Mouse (Mus musculus) cerebellum, adult 9-11 months (tissue): Measurements from ENCODE around the gene Lemd1.
"Not testable (repeated sequence)": the region's sequence is repeated elsewhere in the genome, so short reads cannot be mapped to it uniquely, and the experiment has no call there.

Experiments used
- DNase-seq: peaks from one replicate; pipeline ENCODE4 v3.0.0; 2022

Lemd1 gene

DNA sequence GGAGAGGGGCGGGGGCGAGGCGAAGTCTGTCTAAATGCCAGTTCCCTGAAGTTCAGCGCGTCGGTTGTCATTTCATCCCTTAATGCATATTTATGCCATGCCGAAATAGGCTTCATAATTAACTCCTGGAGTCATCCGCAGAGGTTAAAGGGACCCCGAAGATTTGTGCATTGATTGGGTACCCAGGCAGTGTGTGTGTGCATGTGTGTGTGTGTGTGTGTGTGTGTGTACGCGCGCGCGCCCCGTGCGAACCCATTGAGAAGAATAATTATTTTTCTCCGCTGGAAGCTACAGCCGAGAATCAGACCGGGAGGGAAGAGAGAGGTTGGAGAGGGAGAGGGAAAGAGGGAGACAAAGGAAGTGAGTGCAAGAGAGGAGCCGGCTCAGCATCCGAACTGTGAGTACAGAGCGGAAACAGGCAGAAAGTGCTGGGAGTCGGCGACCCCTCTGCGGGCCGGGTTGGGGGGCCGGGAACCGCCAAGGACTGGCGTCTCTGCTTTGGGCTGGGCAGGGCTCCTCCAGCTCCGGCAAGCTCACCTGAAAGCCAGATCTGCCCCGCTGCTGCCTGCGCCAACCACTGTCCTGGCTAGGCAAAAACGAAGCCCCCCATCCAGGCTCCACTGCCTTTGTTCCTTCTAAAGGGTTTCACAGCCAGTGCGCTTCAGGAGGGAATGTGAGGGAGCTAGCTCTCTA lies at the start of gene Lemd1, which contains the start of gene AC124108.1:
Gene Lemd1 (plus strand): TSS at position 339 of the 693 bp plus-strand sequence.
Gene AC124108.1 (plus strand): TSS at position 365 of the 693 bp plus-strand sequence.
- no peak for DNase-seq

DNA sequence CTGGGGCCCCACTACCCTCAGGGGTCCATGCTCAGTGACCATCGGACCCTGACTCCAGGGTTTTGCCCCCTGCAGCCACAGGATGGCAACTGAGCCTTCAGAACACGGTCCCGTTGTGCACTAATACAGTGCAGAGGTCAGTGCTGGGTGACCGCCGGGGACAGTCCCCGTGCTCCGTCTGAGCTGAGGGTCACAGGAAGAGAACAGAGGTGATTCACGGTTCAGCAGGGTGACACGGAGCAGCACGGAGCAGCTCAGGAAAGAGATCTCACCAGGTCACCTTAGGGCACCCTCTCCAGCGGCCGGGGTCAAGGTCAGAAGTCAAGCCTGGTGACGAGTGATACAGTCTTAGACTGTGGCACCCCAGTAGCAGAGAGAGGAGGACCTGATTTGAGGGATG lies 49.5 kb upstream of the Lemd1 start:
- DNase-seq, result no peak

DNA sequence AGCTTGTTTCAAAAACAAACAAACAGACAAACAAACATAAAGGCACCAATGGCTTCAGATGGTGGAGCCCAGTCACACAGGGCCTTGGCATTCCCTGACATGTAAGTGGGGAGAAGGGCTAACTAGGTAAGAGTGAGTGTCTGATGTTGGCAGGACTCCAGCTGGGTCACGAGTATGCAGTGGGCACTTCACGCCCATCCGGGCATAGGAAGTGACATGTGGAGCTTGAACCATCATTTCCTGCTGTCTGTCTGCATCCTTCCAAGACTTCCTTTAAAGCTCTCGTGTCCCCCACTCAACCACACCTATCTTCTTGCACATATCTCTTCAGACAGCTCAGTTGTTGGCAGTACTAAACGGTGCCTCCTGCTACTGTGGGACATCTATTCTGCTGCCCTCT lies 48.2 kb upstream of the Lemd1 start:
- no peak for DNase-seq

DNA sequence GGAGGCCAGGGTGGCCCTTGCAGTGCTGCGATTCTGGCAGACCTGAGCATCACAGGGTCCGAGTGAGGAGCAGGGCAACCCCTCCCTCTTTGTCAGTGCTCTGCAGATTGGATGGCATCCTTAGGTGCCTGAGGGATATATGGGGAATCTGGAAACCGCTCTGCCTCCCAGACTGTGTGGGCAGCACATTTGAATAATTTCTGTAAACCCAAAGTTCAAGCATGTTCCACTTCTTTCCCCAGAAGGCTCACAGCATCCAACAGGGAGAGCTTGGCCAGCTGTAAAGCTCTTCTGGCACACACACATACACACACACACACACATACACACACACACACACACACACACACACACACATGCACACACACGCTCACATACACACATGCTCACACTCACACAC lies 47.5 kb upstream of the Lemd1 start:
- DNase-seq, result no peak

DNA sequence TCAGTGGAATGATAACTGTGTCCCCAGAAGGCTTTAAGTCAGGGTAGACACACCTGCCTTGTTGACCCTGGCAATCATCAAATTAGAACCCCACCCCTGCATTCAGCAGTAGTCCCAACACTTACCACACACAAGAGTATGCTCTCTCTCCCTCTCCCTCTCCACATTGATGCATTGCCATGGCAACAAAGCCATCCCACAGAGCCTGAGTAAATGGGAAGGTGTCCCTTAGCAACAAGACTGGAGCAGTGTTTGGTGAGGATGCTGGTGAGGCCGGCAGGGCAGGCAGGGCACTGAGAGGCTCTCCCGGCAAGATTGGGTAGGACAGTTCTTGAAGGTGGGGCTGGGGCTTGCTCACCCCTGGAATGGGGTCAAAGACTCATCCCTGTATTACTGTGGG lies 47.0 kb upstream of the Lemd1 start:
- no peak for DNase-seq

DNA sequence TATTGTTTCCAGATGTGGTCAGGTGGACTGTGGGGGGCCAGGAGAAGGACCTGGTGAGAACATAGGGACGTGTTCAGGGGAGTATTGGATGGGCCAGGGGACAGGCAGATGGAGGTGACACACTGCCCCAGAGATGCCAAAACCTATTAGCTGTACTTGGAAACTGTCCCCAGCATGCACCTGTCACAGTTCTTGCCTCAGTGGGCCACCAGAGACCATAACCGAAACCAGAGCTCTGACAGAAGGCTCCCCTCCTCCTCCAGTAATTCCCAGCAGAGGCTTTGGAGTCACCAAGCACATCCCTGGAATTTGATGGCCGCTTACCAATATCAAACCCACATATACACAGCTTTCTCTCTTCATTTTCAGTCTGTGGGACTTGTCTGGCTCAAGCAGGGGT lies 46.4 kb upstream of the Lemd1 start:
- DNase-seq, result no peak

DNA sequence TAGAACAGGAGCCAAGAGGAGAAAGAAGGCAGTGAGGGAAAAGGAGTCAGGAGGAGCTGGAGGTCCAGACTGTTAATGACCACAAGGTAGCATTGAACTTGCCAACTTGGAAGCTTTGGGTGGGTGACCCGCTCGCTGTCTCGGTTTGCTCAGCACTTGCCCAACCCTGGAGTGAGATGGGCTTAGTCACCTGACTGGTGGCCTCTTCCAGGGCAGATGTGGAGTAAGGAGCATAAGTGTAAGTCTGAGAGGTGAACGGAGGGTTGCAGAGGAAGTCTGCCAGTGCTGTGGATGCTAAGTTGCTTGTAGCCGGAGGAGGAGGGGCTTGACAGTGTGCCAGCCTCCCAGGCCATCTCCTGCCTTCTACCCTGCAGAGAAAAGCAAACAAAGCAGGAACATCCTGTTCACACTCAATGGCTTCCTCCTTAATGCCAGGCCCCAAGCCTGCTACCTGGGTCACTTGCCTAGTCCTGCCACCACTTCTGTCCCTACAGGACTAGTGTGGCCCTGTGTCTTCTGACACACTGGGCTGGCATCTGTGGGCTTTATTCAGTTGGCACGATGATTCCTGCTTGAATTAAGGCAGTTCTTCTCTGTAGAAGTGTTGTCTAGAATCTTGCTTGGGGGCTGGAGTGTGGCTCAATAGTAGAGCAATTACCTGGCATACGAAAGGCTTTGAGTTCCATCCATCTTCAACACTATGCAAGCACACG lies 45.1 kb upstream of the Lemd1 start:
- no peak for DNase-seq

DNA sequence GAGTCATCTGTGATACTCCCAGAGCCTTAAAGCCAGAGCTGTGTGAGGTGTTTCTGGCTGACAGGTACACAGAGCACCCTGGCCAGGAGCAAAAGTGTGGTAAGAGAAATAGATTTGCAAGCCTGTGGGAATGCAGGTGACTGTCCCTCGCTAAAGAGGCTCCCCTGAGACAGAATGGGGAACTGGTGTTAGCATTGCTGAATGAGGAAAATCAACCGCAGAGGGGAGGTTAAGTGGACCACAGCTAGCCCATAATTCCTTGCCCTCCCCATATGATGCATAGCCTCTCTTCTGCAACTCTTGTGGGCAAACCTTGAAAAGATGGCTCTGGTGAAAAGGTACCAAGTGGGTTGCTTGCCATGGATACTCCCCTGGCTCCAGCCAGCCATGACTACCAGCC lies 41.8 kb upstream of the Lemd1 start:
- DNase-seq, result no peak

DNA sequence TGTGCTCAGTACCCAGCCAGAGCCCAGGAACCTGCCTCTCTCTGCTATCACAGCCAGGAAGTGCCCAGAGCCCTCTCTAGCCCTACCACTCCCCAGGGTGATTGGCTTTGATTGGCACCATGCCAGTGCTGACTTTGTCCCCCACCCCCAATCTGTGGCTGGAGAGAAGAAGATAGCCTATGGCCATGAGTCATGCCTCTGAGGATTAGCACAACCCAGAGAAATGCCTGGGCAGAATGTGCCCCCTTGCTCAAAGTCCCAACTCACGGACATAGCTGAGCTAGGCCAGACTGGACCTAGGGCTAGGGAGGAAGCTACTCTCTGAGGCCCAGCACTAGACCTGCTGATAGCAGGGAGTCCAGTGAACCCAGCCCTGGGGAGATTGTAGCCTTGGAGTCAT lies 41.1 kb upstream of the Lemd1 start:
- no peak for DNase-seq

DNA sequence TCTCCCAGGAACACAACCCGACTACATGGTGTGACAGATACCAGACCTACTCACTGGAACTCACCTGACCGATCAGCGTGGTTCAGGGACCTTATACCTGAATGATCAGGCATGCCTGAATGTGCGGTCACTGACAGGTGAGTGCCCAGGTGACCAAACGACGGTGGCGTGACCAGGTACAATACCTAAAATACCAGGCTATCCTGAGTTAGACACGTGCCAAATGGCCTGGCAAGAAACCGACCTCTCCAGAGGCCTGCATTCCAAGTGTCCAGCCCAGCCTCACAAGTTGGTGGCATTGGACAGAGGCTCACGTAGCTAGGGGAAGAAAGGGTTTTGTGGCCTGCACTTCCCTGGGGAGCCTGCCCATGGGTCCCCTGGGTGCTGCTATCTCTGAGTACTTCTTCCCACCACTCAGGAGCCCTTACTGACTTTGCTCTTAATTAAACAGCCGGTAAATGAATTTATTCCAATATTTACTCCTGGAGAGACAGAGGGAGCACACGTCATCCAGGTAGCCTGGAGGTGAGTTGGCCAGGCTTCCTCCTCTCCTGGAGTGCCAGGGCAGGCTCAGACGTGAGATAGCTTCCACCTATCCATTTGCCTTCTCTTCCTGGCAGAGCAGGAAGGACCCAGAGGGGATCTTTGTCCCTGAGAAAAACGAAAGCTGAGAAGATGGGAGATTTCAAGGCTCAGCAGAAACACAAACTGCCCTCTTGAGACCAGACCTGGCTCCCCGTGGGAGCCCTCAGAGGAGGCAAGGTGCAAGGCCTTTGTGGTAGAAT lies 40.2 kb upstream of the Lemd1 start:
- DNase-seq, result no peak

DNA sequence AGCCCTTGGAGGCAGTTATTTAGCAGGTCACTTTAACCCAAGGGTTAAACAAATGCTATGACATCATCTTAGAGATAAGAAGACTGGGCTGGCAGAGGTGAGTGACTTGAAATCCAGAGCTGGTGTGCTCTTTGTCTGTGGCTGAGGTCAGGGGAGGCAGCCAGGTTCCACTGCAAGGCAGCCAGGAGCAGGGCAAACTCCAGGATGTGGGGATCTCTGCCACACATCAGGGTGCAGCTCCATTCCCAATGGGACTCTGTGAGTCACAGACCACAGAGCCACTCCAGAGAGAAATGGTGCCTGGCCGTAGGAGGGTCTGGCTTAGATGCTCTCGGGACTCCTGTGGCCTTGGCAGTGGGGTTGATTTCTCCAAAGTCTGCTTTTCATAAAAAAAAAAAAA lies 39.3 kb upstream of the Lemd1 start:
- DNase-seq, result no peak

DNA sequence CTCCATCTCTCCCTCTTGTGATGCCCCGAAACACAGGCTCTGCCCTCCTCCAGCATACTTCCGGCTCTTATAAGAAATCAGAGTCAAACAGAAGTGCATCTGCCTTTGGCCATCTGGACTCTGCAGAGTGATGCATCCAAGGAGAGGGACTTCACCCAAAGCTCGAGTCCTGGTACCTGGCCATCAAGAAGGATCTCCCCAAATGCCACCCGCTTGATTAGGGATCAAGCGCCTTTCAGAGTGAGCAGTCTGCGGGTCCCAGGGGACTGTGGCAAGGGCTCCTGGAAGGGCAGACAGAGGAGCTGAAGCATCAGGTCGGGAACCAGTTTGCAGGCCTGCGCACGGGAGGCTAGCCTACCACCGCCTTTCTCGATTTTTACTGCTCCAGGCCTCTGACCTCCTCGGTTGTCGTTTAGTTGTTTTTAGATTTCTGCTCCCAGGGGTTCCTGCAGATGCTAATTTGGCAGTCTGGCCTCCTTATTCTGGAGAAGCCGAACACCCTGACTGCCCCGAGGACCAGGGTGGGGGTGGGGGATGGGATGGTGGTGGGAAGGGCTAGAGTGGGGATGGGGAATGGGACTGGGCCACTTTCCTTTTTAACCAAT lies 38.0 kb upstream of the Lemd1 start:
- DNase-seq, result no peak

DNA sequence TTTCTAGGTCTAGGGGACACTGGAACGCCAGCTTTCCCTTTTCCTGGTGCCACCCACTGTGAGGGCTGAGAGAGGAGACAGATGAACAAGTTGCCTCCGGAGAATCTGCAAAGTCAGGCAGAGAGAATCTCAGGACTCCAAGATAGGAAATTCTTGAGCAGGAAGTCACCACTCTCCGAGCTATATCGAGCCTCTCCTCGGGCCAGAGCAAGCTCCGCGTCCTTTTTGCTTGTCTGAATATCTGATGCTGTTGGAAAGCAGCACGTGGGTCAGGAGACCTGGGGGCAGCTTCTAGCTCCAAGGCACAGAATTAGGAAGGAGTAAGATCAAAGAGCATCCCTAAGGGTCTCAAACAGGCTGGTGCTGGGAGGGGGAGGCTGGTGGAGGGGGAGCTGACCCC lies 37.5 kb upstream of the Lemd1 start:
- no peak for DNase-seq

DNA sequence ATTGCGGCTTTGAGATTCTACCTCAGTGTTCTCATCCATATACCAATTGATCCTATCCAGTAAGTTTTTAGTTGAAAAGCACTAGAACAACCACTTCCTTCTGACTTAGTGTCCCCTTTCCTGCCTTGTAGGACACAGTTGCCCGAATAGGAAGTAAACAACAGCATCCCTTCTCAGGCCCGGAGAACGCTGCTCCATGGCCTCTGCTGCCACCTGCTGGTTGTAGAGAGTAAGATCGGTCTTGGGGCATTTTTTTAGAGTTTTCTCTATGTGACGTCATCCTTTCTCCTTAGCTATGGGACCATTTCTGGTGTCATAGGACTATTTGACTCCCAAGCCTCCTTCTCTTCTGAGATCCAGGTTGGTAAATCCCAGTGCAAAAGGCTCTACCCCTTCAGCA lies 35.5 kb upstream of the Lemd1 start:
- peak; percentile 79 for DNase-seq

DNA sequence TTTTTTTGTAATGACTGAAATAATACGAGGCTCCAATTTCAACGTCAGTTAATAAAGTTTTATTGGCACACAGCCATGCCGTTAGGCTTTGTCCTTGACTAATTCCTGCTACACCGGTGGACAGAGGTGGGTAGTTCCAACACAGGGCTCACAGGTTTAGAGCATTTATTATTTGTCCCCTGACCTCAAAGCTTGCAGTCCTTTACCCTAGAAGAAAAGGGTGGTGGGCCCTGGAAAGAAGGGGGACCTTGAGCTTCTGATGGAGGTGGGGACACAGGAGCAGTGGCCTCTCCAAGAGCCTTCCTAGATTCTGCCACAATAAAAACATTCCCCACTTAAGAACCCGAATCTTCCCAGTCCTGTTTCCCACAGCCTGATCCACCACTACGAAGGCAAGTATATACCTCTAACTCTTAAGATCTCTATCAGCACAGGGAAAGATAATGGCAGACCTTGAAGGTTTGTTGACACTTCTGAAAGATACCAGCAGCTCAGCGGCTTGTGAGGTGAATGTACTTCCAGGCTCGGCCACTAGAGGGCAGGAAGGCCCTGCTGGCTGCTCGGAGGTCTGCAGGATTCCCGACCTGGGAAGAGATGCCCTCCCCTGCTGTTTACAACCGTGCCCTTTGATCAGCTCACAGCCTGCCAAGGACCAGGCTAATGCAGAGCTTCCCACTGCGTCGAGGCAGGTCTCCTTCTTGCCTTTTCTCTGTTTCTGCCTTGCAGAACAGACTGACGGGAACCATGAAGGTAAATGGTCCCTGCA lies 34.0 kb upstream of the Lemd1 start:
- peak; percentile 92 for DNase-seq

DNA sequence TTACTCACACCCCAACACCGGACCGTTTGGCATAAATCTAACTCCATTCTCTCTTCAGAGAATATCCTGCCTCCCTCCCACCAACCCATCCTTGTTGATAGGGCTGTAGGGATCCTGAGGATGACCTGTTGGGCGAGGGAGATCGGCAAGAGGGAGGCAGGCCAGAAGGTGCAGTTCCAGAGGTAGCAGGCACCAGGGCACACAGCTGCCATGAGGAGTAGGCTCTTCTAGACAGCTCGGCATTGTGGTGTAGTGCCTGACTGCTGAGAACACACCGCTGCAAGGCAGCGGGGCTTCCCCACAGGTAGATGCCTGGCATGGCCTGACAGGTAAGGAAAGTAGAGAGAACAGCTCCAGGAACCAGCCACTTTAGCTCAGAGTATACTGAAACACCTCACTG lies 33.4 kb upstream of the Lemd1 start:
- no peak for DNase-seq

DNA sequence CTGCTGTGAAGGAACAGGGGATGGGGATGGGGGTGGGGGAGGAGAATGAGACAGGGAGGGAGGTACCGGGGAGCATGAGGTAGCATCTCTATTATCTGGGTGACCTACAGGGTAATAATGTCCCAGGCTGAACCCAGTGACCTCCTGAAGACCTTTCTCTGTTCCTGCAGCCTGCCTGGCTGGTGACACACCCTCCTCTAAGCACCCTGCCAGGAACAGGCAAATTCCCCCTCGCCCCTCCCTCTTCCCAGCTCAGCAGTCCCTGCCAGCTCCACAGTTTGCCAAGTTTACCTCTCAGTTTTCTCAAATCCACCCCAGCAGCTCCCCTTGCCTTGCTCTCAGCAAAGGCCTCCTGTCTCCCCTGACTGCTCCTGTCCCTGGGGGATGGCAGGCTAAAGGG lies 32.5 kb upstream of the Lemd1 start:
- DNase-seq, result no peak

DNA sequence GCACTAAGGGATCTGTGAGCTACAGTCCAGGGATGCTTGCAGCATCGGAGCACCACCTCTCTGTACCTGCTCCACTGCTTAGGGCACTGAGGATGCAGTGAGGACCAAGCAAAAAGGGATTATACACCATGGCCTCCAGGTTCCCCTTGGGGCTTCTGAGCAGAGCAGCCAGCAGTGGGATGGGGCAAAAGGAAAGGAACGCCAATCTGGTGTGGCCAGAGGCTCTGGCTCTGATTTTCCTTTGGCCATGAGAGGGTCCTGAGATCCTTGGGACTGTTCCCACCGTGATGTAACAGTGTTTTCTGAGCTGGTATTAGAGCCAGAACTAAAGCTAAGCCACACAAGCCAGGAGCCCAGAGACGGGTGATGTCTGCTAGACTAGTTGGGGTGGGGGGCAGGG lies 31.6 kb upstream of the Lemd1 start:
- no peak for DNase-seq

DNA sequence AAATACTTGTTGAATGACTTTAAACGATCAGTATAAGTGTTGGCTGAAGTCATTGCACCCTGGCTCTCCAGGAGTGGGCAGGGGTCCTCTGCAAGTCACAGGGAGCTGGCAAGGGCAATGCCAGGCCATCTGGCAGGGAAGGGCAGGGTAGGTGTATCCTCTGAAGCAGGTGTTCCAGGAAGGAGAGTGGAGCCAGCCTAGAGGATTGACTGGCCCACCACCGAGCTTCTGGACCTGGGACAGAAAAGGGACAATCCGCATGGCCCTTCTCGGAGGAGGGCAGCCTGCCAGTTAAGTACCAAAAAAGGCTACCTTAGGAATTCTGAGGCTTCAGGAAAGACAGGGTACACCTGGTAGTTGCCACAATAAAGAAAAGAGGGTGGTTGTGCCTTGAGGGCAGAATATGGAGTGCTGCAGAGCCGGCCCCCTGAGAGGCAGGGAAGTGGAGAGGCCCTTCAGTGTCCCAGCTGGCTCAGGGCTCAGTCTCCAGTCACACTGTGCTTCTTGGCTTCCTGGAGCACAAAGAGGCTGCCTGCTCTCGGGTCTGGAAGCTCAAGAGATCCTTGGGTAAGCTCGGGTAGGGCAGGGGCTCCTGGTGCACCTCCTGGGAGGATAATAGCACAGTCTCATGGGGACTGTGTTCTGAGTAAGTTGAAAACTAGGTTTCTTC lies 29.9 kb upstream of the Lemd1 start:
- peak; percentile 88 for DNase-seq

DNA sequence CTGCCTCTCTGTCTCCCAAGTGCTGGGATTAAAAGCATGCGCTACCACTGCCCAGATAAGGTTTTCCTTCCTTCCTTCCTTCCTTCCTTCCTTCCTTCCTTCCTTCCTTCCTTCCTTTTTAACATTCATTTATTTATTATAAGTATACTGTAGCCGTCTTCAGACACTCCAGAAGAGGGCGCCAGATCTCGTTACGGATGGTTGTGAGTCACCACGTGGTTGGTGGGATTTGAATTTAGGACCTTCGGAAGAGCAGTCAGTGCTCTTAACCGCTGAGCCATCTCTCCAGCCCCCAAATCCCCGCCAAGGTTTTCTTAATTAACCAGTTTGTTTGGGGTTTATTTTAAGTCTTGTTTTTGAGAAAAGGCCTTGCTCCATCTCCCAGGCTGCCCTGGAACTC lies 28.6 kb upstream of the Lemd1 start:
- not testable (repeated sequence) for DNase-seq

DNA sequence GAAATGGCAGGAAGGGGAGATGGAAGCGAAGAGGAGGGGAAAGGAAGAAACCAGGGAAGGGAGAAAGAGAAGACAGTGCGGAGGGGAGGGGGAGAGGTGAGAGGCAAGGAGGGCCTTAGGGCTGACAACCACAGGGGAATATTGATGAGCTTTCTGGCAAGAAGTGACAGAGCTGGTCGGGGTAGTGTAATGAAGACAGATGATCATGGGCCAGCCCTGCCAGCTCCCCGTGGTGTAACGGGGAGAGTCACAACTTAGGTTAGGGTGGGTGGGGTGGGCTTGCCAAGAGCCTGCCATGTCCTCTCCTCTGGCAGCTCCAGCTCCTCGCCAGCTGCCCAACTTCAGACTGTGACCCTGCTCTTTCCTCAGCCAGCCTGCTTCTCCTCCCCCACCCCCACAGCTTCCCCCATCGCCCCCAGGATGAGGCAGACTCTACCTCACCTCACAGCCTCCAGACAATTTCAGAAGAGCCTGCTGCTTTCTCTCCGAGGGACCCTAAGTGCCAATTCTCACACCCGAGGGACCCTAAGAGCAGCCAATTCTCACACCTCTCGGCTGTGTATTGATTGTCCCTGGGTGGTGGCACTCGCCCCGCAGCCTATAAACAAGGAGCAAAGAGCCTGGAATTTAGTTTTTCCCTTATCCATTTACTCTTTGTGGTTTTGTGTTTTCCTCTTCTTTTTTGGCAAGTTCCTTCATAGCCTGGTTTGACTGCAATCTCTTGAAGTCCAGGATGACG lies 26.3 kb upstream of the Lemd1 start:
- no peak for DNase-seq
